Mouse (Mus musculus) megakaryocyte, embryonic 14.5 days (primary cell): ENCODE data around the gene Fdxr.

Experiments used
- FLI1 ChIP-seq: IDR thresholded peaks from 2 replicates; pipeline ENCODE4 v1.6.1; 2012; ENCODE audit warnings: low read length, inconsistent platforms, mixed read lengths
- GATA1 ChIP-seq: IDR thresholded peaks from 3 replicates; pipeline ENCODE4 v1.6.1; 2012; ENCODE audit warnings: mixed read lengths, low read length, inconsistent platforms, borderline replicate concordance

- no peak for TF ChIP-seq GATA1
- TF ChIP-seq FLI1 = no peak
Observed at GRCm38 (mm10) chr11:115275509-115275908, 1.3 kb downstream of the Fdxr start.
